Mouse (Mus musculus) lung, adult 18-20 months (tissue): ENCODE data around the gene Sag.
A peak's percentile ranks its signal among the peaks of the same experiment; 100 is the strongest.

ENCODE experiments used
- DNase-seq, 2 experiments: peaks; one replicate each; pipeline ENCODE4 v3.0.0; 2022; ENCODE audit warnings: mixed read lengths in 2 of 2

Sag gene

DNA sequence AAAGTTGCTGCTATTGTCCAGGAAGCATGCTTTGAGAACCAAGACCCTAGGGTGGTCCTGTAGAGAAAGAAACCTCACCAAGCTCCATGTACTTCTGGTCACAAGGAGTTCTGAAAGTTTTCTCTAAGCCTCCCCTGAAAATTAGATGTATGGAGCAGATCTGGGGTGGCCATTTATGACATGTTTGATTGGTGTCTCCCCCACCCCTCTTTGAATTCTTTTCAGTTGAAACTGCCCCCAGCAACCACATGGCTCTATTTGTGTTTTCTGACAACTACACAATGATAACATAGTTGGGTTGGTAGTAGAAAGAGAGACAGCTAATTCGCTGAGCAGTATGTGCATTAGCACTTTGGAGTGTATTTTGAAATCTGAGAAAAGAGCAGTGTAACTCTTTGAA is 52.0 kb downstream of the Sag start:
- DNase-seq: no peak

DNA sequence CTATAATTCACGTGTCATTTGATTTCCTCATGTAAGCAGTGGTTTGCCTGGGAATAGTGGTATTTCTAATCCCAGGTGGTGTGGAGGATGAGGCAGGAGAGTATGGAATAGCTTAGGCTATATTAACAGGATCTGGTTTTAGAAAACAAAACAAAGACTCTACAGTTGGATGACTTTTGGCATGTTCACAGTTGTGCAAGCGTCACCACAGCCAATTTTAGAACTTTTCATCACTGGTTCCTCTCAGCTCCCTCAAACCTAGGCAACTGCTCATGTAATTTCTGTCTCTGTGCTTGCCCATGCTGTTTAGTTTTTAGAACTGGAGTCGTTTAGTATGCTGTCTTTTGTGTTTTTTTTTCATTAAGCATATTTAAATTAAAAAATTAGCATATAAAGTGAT is 53.3 kb downstream of the Sag start:
- DNase-seq: no peak

DNA sequence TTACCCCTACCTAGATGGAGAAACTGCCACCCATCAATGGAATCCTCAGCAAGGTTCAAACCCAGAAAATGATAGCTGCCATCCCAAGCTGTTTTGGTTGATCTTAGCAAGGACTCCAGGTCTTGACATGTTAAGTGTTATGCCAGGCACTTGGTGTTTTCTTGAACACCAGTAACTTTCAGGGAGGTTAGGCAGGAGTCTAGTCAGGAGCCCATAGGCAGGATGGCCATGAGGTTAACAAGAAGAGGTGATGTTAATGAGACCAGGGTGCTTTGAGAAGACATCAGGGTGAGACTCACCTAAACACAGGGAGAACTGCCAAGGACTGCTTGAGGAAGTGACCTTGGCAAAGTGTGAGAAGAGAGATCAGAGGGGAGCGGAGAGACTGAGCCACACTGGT is 54.6 kb downstream of the Sag start:
- DNase-seq: no peak

DNA sequence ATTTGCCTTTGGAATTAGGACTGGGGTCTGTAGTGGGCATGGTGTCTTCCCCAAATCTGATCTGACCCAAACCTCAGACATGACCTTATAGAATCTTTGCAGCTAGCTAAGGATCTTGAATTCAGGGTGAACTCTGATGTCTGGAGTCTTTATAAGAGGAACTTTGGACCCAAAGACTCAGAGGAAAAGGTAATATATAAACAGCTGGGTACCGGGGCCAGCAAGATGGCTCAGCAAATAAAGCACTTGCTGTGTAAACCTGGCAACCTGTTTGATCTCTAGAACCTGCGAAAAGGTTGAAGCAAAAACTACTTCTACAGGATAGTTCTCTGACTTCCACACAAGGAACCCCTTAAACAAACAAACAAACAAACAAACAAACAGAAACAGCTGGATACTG is 55.0 kb downstream of the Sag start:
- no peak for DNase-seq

DNA sequence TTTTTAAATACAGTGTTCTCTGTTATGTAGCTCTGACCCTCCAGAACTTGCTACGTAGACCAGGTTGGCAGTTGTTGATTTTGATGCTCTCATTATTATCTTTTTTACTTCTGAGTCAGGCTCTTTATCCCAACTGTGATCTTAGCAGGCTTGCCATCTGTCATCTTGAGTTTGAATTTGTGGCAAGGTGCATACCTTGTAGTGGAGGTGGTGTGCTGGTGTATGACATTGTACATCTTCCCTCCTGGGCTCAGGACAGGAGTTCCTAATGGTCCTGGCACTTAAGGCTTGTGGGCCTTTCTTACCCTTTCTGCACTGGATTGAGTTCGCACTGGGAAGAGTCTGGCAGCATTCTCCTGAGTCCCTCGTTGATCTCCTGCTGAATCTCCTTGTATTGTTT is 60.1 kb downstream of the Sag start:
- no peak for DNase-seq

DNA sequence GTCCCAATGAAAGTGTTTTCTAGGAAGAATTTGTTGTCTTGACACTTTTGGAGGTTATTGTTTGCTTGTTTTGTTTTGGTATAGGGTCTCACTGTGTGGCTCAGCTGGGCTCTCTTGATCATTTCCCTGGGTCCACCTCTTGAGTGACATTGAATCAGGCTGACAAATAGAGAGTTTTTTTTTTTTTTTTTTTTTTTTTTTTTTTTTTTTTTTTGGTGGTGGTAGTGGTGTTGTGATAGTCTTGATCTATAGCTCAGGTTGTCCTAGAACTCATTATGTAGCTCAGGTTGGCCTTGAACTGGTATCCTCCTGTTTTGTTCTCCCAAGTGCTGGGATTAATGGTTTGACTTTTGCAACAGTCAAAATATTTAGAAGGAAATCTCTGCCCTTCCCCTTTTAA is 61.4 kb downstream of the Sag start:
- no peak for DNase-seq

DNA sequence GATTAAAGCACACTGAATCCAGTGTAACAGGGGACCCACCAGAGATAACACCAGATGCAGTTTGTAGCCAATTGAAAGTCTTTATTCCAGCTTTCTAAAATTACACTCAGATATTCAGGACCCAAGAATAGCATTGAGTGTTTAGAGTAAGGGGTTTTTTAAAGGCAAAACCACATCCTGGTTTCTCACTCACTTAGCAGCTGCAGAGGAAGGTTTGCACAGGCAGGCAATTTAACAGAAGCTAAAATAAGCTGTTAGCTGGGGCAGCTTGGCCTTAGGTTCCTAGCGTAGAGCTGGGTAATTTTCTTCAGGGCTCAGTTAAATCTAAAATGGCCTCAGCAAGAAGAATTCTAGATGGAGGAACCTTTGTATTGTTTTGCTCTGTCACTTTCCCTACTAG is 63.2 kb downstream of the Sag start:
- no peak for DNase-seq

DNA sequence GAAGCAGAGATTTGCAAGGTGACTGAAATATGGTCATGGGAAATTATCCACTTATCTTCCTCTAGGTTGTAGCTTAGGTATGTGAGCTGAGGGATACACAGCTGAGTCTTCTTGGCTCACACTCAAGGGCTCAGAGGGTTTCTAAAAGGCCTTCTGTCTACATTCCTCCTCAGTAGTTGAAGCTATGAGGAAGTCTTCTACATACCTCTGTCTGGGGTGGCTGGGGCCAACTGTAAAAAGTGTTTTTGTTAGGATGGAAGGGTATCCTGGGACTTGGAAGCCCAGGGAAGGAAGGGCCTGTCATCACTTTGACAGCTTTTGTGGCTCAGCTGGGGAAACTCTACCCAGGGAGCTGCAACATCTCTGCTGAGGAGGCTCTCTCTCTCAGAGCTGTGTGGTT is 68.1 kb downstream of the Sag start:
- no peak for DNase-seq

DNA sequence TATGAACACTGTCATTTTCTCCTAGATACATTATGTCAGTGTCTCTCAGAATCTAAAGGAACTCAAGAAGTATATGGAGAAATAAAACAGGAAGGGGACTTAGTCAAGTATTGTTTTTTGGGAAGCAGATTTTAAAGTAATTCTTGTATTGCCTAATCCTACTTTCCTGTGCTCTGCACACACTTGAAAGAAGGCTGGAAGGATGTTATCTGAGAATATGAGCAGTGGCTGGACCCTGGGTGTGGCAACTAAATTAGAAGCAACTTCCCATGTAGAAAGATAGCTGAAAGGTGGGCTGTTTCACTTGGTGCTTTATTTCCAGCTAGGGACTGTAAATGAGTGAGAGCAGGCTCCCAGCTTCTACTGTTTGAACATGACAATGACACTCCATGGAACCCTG is 69.6 kb downstream of the Sag start:
- no peak for DNase-seq

DNA sequence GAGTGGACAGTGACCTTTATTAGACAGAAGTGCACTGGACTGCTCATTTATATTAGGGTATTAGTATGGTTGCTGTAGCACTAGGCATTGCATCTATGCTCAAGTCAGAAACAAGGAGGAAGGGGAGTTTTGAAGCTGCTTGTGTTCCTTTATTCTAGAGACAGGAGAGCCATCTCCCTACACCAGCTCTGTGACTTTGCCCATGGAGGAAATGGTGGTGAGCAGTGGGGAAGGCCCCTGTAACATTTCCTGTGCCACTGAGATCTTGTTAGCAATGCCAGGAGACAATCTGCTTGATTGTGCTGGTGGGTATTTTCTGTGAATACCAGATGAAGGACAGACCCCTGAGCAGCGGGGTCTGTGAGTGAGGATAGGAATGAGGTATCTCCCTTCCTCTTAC is 72.6 kb downstream of the Sag start:
- no peak for DNase-seq

DNA sequence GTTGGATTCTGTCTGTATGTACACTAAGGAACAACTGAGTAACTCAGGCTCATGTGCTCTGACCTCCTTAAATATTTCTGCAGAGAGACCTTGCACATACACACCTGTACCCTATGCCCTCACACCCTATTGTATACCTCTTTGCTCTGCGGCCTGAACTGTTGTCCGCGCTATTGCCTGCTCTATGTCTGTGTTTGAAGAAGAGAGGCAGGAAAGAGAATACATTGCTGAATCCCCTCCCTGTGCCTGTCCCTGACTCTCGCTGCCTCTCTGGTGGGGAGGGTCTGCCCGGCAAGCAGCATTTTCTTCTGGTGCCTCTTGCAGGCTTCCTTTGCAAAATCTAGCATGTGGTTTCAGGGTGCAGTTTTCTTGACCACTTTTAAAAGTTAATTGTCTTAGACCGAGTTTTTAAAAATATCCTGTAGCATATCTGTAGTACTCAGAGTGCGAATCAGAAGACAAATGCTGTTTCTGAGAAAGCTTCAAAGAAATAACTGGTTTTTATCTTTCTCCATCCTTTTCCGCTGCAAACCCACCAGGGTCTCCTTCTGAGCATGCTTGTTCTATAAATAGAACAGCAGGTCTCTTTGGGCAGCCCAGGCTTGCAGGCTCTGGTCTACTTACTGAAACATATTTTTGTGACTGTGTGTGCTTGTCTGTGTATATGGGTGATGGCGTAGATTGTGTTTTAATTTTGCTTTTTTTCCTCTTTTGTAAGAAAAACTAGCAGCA is 74.2 kb downstream of the Sag start:
- no peak for DNase-seq

DNA sequence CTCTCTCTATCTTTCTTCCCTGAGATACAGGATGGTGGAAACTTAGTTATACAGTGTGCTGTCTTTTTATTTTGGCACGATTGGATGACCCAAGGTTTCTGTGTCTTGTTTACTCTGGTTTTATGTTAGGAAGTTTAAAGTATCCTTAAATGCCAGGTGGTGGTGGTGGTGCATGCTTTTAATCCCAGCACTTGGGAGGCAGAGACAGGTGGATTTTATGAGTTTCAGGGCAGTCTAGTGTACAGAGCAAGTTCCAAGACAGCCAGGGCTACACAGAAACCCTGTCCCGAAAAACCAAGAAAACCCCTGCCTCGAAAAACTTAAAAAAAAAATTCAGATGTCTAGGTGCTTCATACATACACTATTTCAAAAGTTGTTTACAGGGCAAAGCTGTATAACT is 75.6 kb downstream of the Sag start:
- DNase-seq: no peak

DNA sequence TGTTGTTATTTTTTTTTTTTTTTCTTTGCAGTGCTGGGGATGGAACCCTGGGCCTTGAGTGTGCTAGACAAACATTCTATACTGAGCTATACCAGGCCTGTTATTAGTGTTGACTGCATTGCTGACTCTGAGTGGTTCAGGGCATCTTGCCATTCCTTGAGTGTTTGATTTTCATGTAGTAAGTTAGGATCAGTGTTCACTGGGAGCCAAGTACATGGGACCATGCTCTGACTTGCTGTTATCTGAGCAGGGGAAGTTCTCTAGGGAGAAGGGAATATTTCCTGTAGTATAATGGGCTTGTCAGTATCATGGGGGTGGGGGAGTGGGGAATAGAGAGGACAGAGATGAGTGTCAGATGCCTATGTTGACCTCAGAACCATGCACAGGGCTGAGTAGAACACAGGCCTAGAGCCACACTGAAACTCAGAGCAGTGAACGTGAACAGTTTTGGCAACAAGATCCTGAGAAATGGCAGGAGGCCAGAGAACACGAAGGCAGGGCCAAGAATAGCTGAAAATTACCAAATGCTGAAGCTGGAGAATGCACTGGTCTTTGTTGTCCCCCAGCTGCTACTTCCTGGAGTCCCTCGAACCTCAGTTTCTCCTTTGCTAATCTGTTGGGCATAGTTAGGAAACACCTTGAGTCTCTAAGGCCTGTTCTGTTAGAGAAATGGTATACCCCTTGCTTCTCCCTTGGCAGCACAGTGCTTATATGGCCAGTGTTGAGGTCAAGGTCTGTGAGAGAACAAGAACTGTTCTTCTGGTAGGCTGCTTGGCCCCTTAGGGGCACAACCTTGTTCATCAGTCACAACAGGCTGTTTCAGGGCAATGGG is 76.2 kb downstream of the Sag start:
- peak; percentile 83 to 85 for DNase-seq

DNA sequence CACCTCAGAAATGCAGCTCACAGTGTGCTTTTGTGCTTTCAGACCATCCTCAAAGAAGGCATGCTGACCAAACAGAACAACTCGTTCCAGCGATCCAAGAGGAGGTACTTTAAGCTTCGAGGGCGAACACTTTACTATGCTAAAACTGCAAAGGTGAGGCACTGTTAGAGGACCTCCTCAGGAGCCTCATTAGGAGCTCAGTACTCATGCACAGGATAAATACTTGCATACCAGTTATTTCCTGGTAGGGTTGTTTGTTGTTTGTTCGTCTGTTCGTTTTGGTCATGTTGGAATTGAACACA is 76.8 kb downstream of the Sag start:
- DNase-seq: peak; percentile 71 to 81

DNA sequence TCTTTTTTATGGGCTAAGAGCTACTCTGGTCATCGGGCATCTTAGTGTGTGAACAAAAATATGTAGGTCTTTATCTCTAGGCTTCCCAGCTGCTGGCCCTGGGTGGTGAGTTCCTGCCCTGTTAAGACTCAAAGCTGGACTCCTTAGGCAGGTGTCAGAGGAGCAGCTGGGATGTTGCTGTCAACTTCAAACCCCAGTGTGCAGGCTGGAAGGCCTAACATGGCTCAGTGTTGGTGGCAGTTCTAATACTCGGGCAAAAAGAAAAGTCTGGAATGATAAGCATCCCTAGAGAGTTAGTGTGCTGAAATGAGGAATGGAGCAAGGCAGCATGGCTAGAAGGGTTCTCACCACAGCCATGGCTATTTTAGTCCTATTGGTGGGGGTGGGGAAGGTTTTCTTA is 77.4 kb downstream of the Sag start:
- peak in 1 of 2 experiments; percentile 20 for DNase-seq

DNA sequence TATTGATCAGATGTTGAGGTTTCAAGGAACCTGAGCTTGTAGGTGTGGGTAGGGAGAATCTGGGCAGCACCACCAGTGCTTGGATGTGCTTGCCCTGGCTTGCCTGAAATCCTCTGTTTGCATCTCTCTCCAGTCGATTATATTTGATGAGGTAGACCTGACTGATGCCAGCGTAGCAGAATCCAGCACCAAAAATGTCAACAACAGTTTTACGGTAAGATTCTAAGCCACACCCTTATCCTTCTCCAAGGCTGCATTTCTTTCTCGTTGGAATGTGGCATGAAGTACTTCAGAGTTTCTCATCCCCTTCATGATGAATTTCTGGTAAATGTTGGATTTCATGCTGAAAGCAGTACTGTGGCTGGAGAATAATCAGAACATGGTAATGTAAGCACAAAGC is 78.2 kb downstream of the Sag start:
- peak in 1 of 2 experiments; percentile 37 for DNase-seq

DNA sequence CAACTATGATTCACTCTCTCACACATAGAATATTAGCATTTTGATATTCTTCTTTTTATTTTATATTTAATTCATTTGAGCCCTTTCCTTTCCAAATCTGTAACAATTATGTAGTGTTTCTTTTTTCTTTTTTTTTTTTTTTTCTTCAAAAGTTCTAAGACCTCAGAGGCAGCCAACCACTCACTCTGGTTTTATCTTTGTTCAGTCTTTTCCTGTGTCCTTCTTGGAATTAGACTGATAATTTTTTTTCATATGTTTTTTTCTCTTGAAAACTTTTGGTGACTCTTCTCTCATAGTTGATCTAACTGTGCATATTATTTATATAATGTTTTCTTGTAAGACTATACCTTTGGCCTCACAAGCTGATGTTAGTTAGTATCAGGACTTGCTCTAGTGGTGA is 79.1 kb downstream of the Sag start:
- DNase-seq: no peak

DNA sequence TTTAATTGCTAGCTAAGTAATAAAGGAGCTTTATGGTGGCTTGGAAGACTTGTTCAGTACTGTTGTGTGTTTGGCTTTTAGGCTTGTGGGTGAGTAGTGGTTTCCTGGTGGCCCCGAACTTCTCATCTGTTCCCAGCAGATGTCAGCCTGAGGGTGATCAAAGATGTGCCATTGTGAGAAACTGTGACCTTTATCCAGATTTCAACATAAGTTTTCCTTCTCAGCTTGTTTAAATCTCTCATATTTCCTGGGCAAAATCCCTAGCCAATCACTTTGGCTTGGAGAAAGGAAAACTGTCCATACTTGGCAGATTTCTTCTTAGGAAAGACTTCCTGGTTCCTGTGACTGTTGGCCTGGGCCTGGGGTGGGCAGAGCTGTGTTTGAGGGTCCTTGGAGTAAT is 87.5 kb downstream of the Sag start:
- no peak for DNase-seq

DNA sequence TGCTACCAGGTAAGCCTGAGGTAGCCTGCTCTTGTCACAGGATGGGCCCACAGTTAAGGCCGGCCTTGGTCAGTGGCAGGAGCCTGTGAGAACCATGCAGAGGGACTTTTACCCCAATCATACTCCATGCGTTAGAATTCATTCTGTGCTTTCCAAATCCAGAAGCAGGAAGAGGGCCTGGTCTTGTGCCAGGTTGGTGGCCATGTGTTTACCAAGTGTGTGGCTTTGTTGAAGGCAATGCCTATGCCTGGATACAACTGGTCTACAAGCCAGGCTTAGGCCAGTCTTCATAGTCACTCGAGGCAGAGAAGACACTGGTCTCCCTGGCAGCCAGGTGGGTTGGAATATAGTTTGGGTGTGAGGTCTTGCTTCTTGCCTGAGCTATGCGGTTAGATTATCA is 88.2 kb downstream of the Sag start:
- DNase-seq: peak; percentile 71 to 80

DNA sequence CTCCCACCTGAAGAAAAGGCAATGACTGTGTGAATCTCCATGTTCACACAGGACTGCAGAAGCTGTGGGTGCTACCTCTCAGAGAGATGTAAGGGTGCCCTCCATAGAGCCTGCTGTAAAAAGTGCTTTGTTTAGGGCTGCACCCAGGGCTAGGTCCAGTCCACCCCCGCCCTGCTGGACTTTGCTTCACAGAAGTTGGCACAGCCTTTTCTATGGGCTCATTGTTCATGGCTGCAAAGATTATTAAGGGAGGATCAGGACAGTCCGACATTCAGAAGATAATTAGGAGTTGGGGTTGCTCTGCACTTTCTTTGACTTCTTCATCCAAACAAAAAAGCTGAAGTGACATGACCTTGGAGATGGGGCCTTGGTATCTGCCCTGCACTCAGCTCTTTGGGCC is 89.0 kb downstream of the Sag start:
- no peak for DNase-seq

DNA sequence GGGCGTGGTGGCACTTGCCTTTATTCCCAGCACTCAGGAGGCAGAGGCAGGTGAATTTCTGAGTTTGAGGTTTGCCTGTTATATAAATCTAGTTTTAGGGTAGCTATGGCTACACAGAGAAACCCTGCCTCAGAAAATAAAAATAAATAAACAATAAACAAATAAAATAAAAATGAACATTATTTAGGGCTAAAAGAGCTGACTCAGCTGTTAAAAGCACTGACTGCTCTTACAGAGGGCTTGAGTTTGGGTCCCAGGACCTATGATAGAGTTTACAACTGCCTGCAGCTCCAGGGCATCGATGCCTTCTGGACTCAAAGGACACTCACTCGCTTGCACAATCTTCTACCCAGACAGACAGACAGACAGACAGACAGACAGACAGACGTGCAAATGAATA is 89.9 kb downstream of the Sag start:
- DNase-seq: no peak
